Mouse (Mus musculus): ENCODE results near the gene Scamp4.
"Not testable (repeated sequence)": the region's sequence is repeated elsewhere in the genome, so short reads cannot be mapped to it uniquely, and the experiment has no call there.

Gene Scamp4

GRCm38 (mm10) chr10:80610116-80610785 lies 7.6 kb downstream of the Scamp4 start:
- DNase-seq (ENCODE audit: low spot score): no peak

GRCm38 (mm10) chr10:80611024-80611423 lies 8.4 kb downstream of the Scamp4 start:
- no peak for DNase-seq (ENCODE audit: low spot score)

GRCm38 (mm10) chr10:80611905-80612304 lies 9.2 kb downstream of the Scamp4 start:
- no peak for DNase-seq (ENCODE audit: low spot score)

- no peak for DNase-seq (ENCODE audit: low spot score)
Observed at GRCm38 (mm10) chr10:80613821-80614220, 11.1 kb downstream of the Scamp4 start.

- no peak for DNase-seq (ENCODE audit: low spot score)
Observed at GRCm38 (mm10) chr10:80614351-80614750, 11.7 kb downstream of the Scamp4 start.

GRCm38 (mm10) chr10:80618181-80618580 lies 15.5 kb downstream of the Scamp4 start:
- no peak for DNase-seq (ENCODE audit: low spot score)

- DNase-seq (ENCODE audit: low spot score): no peak
Observed at GRCm38 (mm10) chr10:80619465-80620244, 17.0 kb downstream of the Scamp4 start.

- DNase-seq (ENCODE audit: low spot score): no peak
Observed at GRCm38 (mm10) chr10:80620365-80620764, 17.7 kb downstream of the Scamp4 start.

- DNase-seq (ENCODE audit: low spot score): no peak
Observed at GRCm38 (mm10) chr10:80620796-80621689, 18.4 kb downstream of the Scamp4 start.

GRCm38 (mm10) chr10:80621690-80621939 lies 18.9 kb downstream of the Scamp4 start:
- DNase-seq (ENCODE audit: low spot score): no peak

- DNase-seq (ENCODE audit: low spot score): peak; percentile 99
Observed at GRCm38 (mm10) chr10:80621940-80622660, 19.4 kb downstream of the Scamp4 start.

- peak; percentile 34 for DNase-seq (ENCODE audit: low spot score)
Observed at GRCm38 (mm10) chr10:80622661-80623456, 20.2 kb downstream of the Scamp4 start, which contains the start of gene Csnk1g2. TSS of gene Csnk1g2 (plus strand) at chr10:80622838.

GRCm38 (mm10) chr10:80623457-80624191 lies 21.0 kb downstream of the Scamp4 start:
- no peak for DNase-seq (ENCODE audit: low spot score)

- no peak for DNase-seq (ENCODE audit: low spot score)
Observed at GRCm38 (mm10) chr10:80625764-80626163, 23.1 kb downstream of the Scamp4 start.

- DNase-seq (ENCODE audit: low spot score): no peak
Observed at GRCm38 (mm10) chr10:80627685-80628084, 25.0 kb downstream of the Scamp4 start.

GRCm38 (mm10) chr10:80628925-80629324 lies 26.3 kb downstream of the Scamp4 start:
- no peak for DNase-seq (ENCODE audit: low spot score)

GRCm38 (mm10) chr10:80635345-80635744 lies 32.7 kb downstream of the Scamp4 start:
- DNase-seq (ENCODE audit: low spot score): no peak

- DNase-seq (ENCODE audit: low spot score): no peak
Observed at GRCm38 (mm10) chr10:80646936-80647335, 44.3 kb downstream of the Scamp4 start.

- not testable (repeated sequence) for DNase-seq (ENCODE audit: low spot score)
Observed at GRCm38 (mm10) chr10:80649910-80650309, 47.2 kb downstream of the Scamp4 start.

- no peak for DNase-seq (ENCODE audit: low spot score)
Observed at GRCm38 (mm10) chr10:80650392-80650791, 47.7 kb downstream of the Scamp4 start.

Measured in ovary, adult 18-20 months (tissue).